Mouse (Mus musculus) spleen, adult 10 weeks (tissue): ENCODE data around the gene Faap24. TPM values are rescaled to one million over a fixed set of nuclear protein-coding genes. Genes with fewer than 3 reads are reported as not detected.

Experiments
- polyA plus RNA-seq: library from polyadenylated mRNA; stranded (reverse); fragments of 350-450 nt; fragmentation: Illumina TruSeq; extraction: RNeasy Lipid Tissue Mini Kit (QIAGEN cat#74804); gene quantifications from one replicate; pipeline ENCODE4 v1.2.3, GENCODE M21; 2015; ENCODE audit warnings: low replicate concordance; ENCODE audit not compliant: insufficient read depth

Gene Faap24
- polyA plus RNA-seq, result 10.9 TPM

GRCm38 (mm10) chr7:35396542-35397168 lies at the start of gene Faap24, which contains the start of gene Cep89:
TSS of gene Faap24 (minus strand) at chr7:35396836.
TSS of gene Cep89 (plus strand) at chr7:35397035.

Other genes with a start within 250 kb of the Faap24 start
- 0.50 TPM for gene Slc7a10, start 210.5 kb downstream of the Faap24 start, polyA plus RNA-seq
- gene Lrp3, start 181.3 kb downstream of the Faap24 start, polyA plus RNA-seq, result 1.4 TPM
- gene Gpatch1, start 78.4 kb downstream of the Faap24 start, polyA plus RNA-seq, result 11.8 TPM
- 0.75 TPM for gene Rhpn2, start 62.7 kb downstream of the Faap24 start, polyA plus RNA-seq
- gene Cep89, start 199 bp upstream of the Faap24 start, polyA plus RNA-seq, result 44.4 TPM
- gene Slc7a9, start 52.0 kb upstream of the Faap24 start, polyA plus RNA-seq, result not detected
- 0.23 TPM for gene Tdrd12, start 140.9 kb upstream of the Faap24 start, polyA plus RNA-seq
- 55.5 TPM for gene Nudt19, start 159.5 kb upstream of the Faap24 start, polyA plus RNA-seq
- gene Rgs9bp, start 188.7 kb upstream of the Faap24 start, polyA plus RNA-seq, result 0.17 TPM
- 26.0 TPM for gene Ankrd27, start 189.4 kb upstream of the Faap24 start, polyA plus RNA-seq